Mouse (Mus musculus) ovary, postnatal 36 days (tissue): ENCODE measurements at regions not wholly inside any gene's neighbourhood (a gene's known extent, or its start where the extent isn't known, plus 50 kb on each side); places are given as distances from the start of the nearest gene placed in this dataset.
"Not testable (repeated sequence)": the region's sequence is repeated elsewhere in the genome, so short reads cannot be mapped to it uniquely, and the experiment has no call there.

ENCODE experiments used
- DNase-seq: peaks from one replicate; pipeline ENCODE4 v3.0.0; 2022; ENCODE audit warnings: low spot score, mixed read lengths

GRCm38 (mm10) chr5:100309807-100310165 is 106.2 kb downstream of the Sec31a start:
- DNase-seq, result no peak

- DNase-seq, result no peak
Observed at GRCm38 (mm10) chr5:100309071-100309806, 106.8 kb downstream of the Sec31a start.

GRCm38 (mm10) chr5:100304403-100304802 is 111.6 kb downstream of the Sec31a start:
- DNase-seq, result no peak

GRCm38 (mm10) chr5:100302068-100302775 is 113.8 kb downstream of the Sec31a start:
- no peak for DNase-seq

GRCm38 (mm10) chr5:100299141-100299540 is 116.9 kb downstream of the Sec31a start:
- DNase-seq, result no peak

- DNase-seq, result no peak
Observed at GRCm38 (mm10) chr5:100294189-100294588, 121.8 kb downstream of the Sec31a start.

GRCm38 (mm10) chr5:100280215-100280614 is 120.6 kb upstream of the Tmem150c start:
- no peak for DNase-seq

GRCm38 (mm10) chr5:100279474-100279873 is 119.9 kb upstream of the Tmem150c start:
- DNase-seq, result no peak

- no peak for DNase-seq
Observed at GRCm38 (mm10) chr5:100274674-100275073, 115.1 kb upstream of the Tmem150c start.

GRCm38 (mm10) chr5:100271975-100272374 is 112.4 kb upstream of the Tmem150c start:
- DNase-seq, result not testable (repeated sequence)

GRCm38 (mm10) chr5:100270841-100271686 is 111.5 kb upstream of the Tmem150c start:
- no peak for DNase-seq

- DNase-seq, result no peak
Observed at GRCm38 (mm10) chr5:100268111-100268878, 108.7 kb upstream of the Tmem150c start.

- no peak for DNase-seq
Observed at GRCm38 (mm10) chr5:100266671-100267510, 107.3 kb upstream of the Tmem150c start.

GRCm38 (mm10) chr5:100259803-100260693 is 100.4 kb upstream of the Tmem150c start:
- no peak for DNase-seq

GRCm38 (mm10) chr5:100258952-100259710 is 99.5 kb upstream of the Tmem150c start:
- DNase-seq, result no peak

GRCm38 (mm10) chr5:100255276-100255675 is 95.7 kb upstream of the Tmem150c start:
- DNase-seq, result no peak

- DNase-seq, result no peak
Observed at GRCm38 (mm10) chr5:100252036-100252435, 92.4 kb upstream of the Tmem150c start.

GRCm38 (mm10) chr5:100249757-100250156 is 90.1 kb upstream of the Tmem150c start:
- no peak for DNase-seq

- no peak for DNase-seq
Observed at GRCm38 (mm10) chr5:100248611-100249010, 89.0 kb upstream of the Tmem150c start.
